Mouse (Mus musculus) left cerebral cortex, adult 8-10 months (tissue): ENCODE measurements around the gene Thrap3. TPM values are rescaled to one million over a fixed set of nuclear protein-coding genes. Genes with fewer than 3 reads are reported as not detected.
"Not testable (repeated sequence)": the region's sequence is repeated elsewhere in the genome, so short reads cannot be mapped to it uniquely, and the experiment has no call there.

ENCODE experiments used
- DNase-seq, 2 experiments: peaks; one replicate each; pipeline ENCODE4 v3.0.0; 2022; ENCODE audit warnings: low spot score in 2 of 2
- total RNA-seq, 4 experiments: library from RNA; stranded (reverse); gene quantifications; 2 replicates each; pipeline ENCODE4 v1.2.4; 2022

Thrap3 gene
- total RNA-seq, 4 experiments from 2014 or later: 127 to 151 (median 148) TPM

GRCm38 (mm10) chr4:126220045-126220444 lies 17.5 kb upstream of the Thrap3 start:
- no peak for DNase-seq

- DNase-seq: not testable (repeated sequence)
These were observed 17.0 kb upstream of the Thrap3 start for GRCm38 (mm10) chr4:126219540-126219939.

- no peak for DNase-seq
These were observed 15.2 kb upstream of the Thrap3 start for GRCm38 (mm10) chr4:126217771-126218170.

DNA sequence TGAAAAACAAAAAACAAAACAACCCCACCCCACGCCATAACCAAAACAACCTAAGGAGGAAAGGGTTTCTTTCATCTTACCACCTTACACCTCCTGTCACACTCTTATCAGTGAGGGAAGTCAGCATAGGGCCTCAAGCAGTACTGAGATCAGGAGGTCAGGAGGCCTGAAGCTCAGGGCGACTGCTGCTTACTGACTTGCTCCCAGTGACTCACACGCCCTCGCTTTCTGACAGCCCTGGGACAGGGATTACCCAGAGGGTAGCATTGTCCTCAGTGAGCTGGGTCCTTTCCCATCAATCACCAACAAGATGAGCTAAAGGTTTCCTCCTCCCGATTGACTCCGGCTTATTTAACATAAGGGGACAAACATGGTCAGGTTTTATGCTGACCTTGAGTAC lies 4.5 kb upstream of the Thrap3 start:
- no peak for DNase-seq

DNA sequence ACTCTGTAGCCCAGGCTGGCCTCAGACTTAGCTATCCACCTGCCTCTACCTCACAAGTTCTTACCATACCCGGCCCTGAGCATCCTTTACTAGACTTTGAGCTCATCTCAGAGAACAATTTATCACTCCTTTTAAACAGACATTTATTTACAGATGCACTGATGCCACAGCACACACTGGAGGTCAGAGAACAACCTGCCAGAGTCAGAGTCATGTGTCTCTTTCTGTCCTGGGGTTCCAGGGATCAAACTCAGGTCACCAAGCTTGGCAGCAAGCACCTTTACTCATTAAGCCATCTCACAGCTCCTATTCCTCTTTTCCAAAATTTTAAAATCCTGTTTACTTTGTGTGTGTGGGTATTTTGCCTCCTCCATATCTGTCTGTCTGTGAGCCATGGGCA lies 2.8 kb upstream of the Thrap3 start:
- no peak for DNase-seq

GRCm38 (mm10) chr4:126204661-126205230 lies 2.2 kb upstream of the Thrap3 start:
- no peak for DNase-seq

DNA sequence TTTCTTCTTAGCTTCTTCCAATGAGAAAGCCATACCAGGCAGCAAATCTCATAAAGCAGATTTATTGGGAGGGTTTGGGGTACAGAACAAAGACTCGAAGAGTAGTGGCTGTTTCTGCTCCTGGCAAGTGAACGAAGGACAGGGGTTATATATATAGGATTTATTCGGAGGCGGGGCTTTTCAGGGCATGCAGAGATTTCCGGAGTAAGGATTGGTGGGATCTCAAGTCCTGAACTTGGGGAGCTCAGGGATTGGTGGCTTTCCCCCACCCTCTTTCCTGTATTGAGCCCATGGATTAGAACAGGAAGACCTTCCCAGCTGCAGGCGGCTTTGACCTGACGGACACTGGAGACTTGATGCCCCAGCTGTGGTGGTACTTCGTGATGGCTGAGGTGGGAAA lies 1.5 kb upstream of the Thrap3 start:
- no peak for DNase-seq

- no peak for DNase-seq
These were observed 856 bp upstream of the Thrap3 start for GRCm38 (mm10) chr4:126203336-126203895.

- no peak for DNase-seq
These were observed 852 bp downstream of the Thrap3 start for GRCm38 (mm10) chr4:126201514-126202302.

- DNase-seq: no peak
These were observed 1.9 kb downstream of the Thrap3 start for GRCm38 (mm10) chr4:126200656-126201055.

DNA sequence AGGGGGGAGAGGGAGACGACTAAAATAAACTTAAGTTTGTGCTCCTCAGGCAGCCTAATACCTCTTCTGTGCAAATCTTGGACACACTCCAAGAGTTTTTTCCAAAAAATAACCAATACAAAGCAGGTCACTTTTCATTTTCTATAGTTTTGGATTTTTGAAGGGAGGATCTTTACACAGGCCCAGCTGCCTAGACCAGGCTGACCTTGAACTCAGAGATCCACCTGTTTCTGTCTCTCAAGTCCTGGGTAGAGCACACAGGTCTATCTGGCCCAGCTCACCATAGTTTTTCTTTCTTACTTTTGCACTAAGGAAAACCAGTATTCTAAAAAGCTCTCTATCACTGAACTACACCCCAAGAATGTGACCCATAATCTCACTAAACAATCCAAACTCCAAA lies 2.5 kb downstream of the Thrap3 start:
- no peak for DNase-seq

DNA sequence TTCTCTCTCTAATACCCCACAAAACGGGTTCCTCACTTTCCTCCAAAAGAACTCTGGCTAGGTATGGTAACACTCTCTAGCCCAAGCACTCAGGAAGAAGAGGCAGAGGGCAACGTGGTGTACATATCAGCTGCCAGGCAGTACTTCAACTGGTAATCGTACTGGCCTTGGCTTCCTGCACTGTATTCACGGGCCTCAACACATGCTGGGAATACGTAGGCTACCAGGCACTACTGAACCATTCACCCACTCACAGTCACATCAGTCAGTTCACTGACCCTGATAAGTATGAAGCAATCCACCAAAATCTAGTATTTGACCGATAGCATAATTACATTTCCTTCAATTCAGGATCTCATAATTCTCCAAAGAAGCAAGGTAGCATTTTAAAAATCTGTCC lies 3.0 kb downstream of the Thrap3 start:
- no peak for DNase-seq

DNA sequence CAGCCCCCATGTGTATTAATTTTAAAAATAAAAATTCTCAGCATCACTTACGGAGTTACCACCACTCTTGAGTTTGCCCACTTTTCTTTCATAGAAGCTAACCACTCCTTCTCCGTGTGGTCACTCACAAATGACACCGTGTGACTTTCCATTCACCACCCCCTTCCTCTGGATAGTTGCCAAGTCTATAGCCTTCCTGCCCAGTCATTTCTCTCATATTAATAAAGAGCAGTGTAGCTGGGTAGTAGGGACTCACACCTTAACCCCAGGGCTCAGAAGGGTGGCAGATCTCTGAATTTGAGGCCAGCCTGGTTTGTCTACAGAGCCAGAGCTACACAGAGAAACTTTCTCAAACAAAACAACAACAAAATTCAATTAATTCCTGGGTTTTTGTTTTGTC lies 5.1 kb downstream of the Thrap3 start:
- DNase-seq: no peak

DNA sequence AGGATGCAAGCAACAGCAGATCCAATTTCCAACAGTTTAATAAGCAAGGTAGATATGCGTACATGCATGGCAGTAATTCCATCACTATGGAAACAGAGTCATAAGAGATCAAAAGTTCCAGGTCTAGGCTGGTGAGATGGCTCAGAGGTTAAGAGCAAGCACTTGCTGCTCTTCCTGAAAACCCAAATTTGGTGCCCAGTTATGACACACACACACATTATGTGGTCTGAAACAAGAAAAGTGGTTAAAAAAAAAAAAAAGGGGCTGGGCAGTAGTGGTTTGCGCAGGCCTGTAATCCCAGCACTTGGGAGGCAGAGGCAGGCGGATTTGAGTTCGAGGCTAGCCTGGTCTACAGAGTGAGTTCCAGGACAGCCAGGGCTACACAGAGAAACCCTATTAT lies 7.6 kb downstream of the Thrap3 start:
- DNase-seq: no peak

DNA sequence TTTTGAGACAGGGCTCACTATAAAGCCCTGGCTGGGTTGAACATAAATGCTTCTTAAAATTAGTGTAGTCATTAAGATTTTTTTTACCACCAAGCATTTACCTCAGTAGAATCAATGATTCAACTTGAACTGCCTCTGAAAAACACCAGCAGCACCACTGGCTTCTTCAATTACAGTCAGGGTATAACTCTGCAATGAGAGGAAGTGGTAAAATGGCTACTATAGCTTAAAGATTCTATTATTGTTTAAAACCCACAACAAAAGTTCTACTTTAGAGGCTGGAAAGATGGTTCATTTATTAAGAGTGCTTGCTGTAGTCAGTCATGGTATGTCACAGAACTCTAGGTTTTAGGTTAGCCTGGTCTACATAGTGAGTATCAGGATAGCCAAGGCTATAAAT lies 8.3 kb downstream of the Thrap3 start:
- DNase-seq: no peak

- no peak for DNase-seq
These were observed 11.9 kb downstream of the Thrap3 start for GRCm38 (mm10) chr4:126190636-126191035.

- no peak for DNase-seq
These were observed 15.5 kb downstream of the Thrap3 start for GRCm38 (mm10) chr4:126187096-126187495.

DNA sequence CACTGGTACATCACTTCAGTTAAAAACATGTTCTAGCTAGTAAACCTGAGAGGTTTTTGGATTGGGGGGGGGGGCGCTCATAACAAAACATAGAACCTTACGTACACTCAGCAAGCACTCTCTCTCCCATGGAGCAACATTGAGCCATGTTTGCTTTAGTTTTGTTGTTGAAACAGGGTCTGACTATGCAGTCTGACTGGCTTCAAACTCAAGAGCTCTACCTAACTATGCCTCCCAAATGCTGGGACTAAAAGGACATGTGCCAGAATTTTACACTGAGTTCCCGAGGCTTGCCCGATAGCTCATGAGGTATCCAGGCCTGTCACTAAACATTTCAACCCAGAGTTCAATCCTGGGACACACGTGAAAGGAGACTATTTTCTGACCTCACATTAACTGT lies 19.5 kb downstream of the Thrap3 start:
- no peak for DNase-seq

GRCm38 (mm10) chr4:126181170-126181957 lies 21.2 kb downstream of the Thrap3 start:
- DNase-seq: no peak

GRCm38 (mm10) chr4:126175980-126176379 lies 26.6 kb downstream of the Thrap3 start:
- not testable (repeated sequence) for DNase-seq

GRCm38 (mm10) chr4:126173800-126174199 lies 28.8 kb downstream of the Thrap3 start:
- DNase-seq: no peak

- DNase-seq: not testable (repeated sequence)
These were observed 31.8 kb downstream of the Thrap3 start for GRCm38 (mm10) chr4:126170737-126171136.
